Mouse (Mus musculus): ENCODE data around the gene Nol4l. TPM values are rescaled to one million over a fixed set of nuclear protein-coding genes. Genes with fewer than 3 reads are reported as not detected.

The Nol4l gene
- polyA plus RNA-seq, 1 experiment, result 47.5 TPM

DNA sequence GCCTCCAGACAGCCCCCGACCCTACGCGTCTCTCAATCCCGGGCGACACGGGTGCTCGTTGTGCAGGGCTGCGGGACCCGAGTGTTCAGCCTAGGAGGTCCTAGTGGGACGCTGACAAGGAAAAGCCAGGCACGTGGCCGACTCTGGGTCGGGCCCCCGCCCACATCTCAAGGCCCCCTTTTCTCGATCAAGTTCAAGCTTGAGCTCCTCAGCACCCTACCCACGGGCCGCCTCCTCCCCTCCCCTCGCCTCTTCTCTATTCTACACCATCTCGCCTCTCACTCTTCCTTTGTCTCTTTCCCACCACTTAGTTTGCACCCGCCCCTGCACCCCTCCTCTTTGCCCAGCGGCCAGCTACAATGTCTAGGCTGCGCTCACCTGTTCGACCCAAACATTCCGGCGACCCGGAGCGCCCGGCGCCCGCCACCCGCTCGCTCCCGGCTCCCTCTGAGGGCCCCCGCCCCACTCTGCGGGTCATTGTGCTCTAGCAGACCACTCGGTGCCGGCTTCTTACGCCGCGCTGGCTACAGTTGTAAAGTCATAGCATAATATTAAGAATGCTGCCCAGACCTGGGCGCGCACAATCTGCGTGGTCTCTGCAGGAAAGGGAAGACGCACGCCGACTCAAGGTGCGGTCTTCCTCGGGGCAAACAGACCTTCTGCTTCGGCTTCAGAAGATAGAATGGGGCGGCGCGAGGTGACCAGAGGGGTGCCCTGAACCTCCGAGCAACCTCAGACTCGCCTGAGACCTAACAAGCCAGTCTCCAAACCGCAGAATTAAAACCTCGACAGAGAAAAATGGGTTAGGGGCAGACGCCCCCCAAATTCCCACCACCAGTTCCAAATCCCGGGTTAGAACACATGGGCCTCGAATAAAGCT is 84.4 kb downstream of the Nol4l start:
- Histone ChIP-seq H3K36me3 (ENCODE audit: control insufficient read depth, insufficient read depth, low read length) (no peaks in the 10 kb centered on the region), H3K4me3 (ENCODE audit: low read depth, low read length) (peak overlapping the region; percentile 59), H3K27me3 (ENCODE audit: control insufficient read depth, insufficient read depth, low read length) (no peaks in the 10 kb centered on the region), H3K4me1 (ENCODE audit: control insufficient read depth, insufficient read depth, insufficient read length, low read length) (peaks cover 22% of the 10 kb centered on the region), H3K27ac (ENCODE audit: insufficient read depth, low read depth, low read length) (peak overlapping the region; percentile 83)
- TF ChIP-seq CTCF (IDR thresholded peaks at IDR 0.05; ENCODE audit: extremely low read depth, insufficient read length, insufficient replicate concordance, low read depth, low read length), result no peak
- TF ChIP-seq POLR2A (IDR thresholded peaks at IDR 0.05; ENCODE audit: low read depth, low read length), result no peak
- under 1% methylated on average over 59 of the region's 59 CpGs for WGBS

- peaks cover 24% of the 10 kb centered on the region for H3K4me1 ChIP-seq (ENCODE audit: control insufficient read depth, insufficient read depth, insufficient read length, low read length)
- WGBS, result under 1% methylated on average over 47 of the region's 64 CpGs
- TF ChIP-seq CTCF (IDR thresholded peaks at IDR 0.05; ENCODE audit: extremely low read depth, insufficient read length, insufficient replicate concordance, low read depth, low read length) (no peak), POLR2A (IDR thresholded peaks at IDR 0.05; ENCODE audit: low read depth, low read length) (peak; percentile 50; the same call in 1 of the 2 replicates)
- H3K36me3 ChIP-seq (ENCODE audit: control insufficient read depth, insufficient read depth, low read length), result no peaks in the 10 kb centered on the region
- peak overlapping the region; percentile 92 for H3K4me3 ChIP-seq (ENCODE audit: low read depth, low read length)
- peak overlapping the region; percentile 86 for H3K27ac ChIP-seq (ENCODE audit: insufficient read depth, low read depth, low read length)
- no peaks in the 10 kb centered on the region for H3K27me3 ChIP-seq (ENCODE audit: control insufficient read depth, insufficient read depth, low read length)
Measured at GRCm38 (mm10) chr2:153444254-153445136, 85.3 kb downstream of the Nol4l start.

- Histone ChIP-seq H3K4me1 (ENCODE audit: control insufficient read depth, insufficient read depth, insufficient read length, low read length) (peaks cover 24% of the 10 kb centered on the region), H3K4me3 (ENCODE audit: low read depth, low read length) (peak overlapping the region; percentile 92), H3K27me3 (ENCODE audit: control insufficient read depth, insufficient read depth, low read length) (no peaks in the 10 kb centered on the region), H3K36me3 (ENCODE audit: control insufficient read depth, insufficient read depth, low read length) (no peaks in the 10 kb centered on the region), H3K27ac (ENCODE audit: insufficient read depth, low read depth, low read length) (peak overlapping the region; percentile 86)
- TF ChIP-seq POLR2A (IDR thresholded peaks at IDR 0.05; ENCODE audit: low read depth, low read length) (no peak), CTCF (IDR thresholded peaks at IDR 0.05; ENCODE audit: extremely low read depth, insufficient read length, insufficient replicate concordance, low read depth, low read length) (no peak)
- WGBS, result 1% methylated on average over 59 of the region's 59 CpGs
Measured at GRCm38 (mm10) chr2:153443434-153444240, 86.1 kb downstream of the Nol4l start.

- no peak for TF ChIP-seq POLR2A (IDR thresholded peaks at IDR 0.05; ENCODE audit: low read depth, low read length)
- TF ChIP-seq CTCF (IDR thresholded peaks at IDR 0.05; ENCODE audit: extremely low read depth, insufficient read length, insufficient replicate concordance, low read depth, low read length), result no peak
- H3K27ac ChIP-seq (ENCODE audit: insufficient read depth, low read depth, low read length), result peak overlapping the region; percentile 80
- H3K36me3 ChIP-seq (ENCODE audit: control insufficient read depth, insufficient read depth, low read length), result no peaks in the 10 kb centered on the region
- WGBS, result 46% methylated on average over 5 of the region's 5 CpGs
- peak overlapping the region; percentile 40 for H3K4me3 ChIP-seq (ENCODE audit: low read depth, low read length)
- H3K27me3 ChIP-seq (ENCODE audit: control insufficient read depth, insufficient read depth, low read length), result no peaks in the 10 kb centered on the region
- peaks cover 28% of the 10 kb centered on the region for H3K4me1 ChIP-seq (ENCODE audit: control insufficient read depth, insufficient read depth, insufficient read length, low read length)
Measured at GRCm38 (mm10) chr2:153442720-153443119, 87.1 kb downstream of the Nol4l start.

- TF ChIP-seq POLR2A (IDR thresholded peaks at IDR 0.05; ENCODE audit: low read depth, low read length) (no peak), CTCF (IDR thresholded peaks at IDR 0.05; ENCODE audit: extremely low read depth, insufficient read length, insufficient replicate concordance, low read depth, low read length) (no peak)
- no peaks in the 10 kb centered on the region for H3K36me3 ChIP-seq (ENCODE audit: control insufficient read depth, insufficient read depth, low read length)
- H3K4me1 ChIP-seq (ENCODE audit: control insufficient read depth, insufficient read depth, insufficient read length, low read length), result peaks cover 39% of the 10 kb centered on the region
- 17% methylated on average over 3 of the region's 3 CpGs for WGBS
- peak overlapping the region; percentile 80 for H3K27ac ChIP-seq (ENCODE audit: insufficient read depth, low read depth, low read length)
- no peaks in the 10 kb centered on the region for H3K27me3 ChIP-seq (ENCODE audit: control insufficient read depth, insufficient read depth, low read length)
- 0 out of 2 replicates have a peak overlapping the region, but pooled peaks have one; percentile 13 for H3K4me3 ChIP-seq (ENCODE audit: low read depth, low read length)
Measured at GRCm38 (mm10) chr2:153441228-153441627, 88.5 kb downstream of the Nol4l start.

DNA sequence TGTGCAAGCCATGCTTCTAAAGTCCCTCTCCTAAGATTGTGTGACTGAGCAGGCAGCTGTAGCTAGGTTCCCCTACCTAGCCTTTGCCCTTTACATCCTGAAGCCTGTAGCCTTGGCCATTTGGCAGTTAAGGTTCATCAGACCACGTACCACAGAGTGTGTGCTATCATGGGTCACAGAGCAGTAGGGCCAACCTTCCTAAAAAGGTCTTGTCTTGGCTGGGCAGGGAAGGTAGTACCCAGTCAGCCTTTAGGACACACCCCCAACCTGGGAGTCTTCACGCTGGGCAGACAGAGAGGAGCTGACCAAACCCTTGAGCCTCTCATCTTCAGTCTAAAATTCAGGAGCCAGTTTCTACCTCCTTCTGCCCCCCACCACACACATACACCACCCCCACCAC is 89.0 kb downstream of the Nol4l start:
- H3K36me3 ChIP-seq (ENCODE audit: control insufficient read depth, insufficient read depth, low read length), result no peaks in the 10 kb centered on the region
- 13% methylated on average over 2 of the region's 2 CpGs for WGBS
- peaks cover 43% of the 10 kb centered on the region for H3K4me1 ChIP-seq (ENCODE audit: control insufficient read depth, insufficient read depth, insufficient read length, low read length)

More for the DNA sequence above, 89.0 kb downstream of the Nol4l start:
- peak overlapping the region; percentile 72 for H3K27ac ChIP-seq (ENCODE audit: insufficient read depth, low read depth, low read length)
- no peak overlapping the region for H3K4me3 ChIP-seq (ENCODE audit: low read depth, low read length)
- no peak for TF ChIP-seq POLR2A (IDR thresholded peaks at IDR 0.05; ENCODE audit: low read depth, low read length)
- H3K27me3 ChIP-seq (ENCODE audit: control insufficient read depth, insufficient read depth, low read length), result no peaks in the 10 kb centered on the region

All from small intestine, adult 2 months (tissue).